Mouse (Mus musculus) G1E (cell line): ENCODE results near the gene Myh6.

Source experiments
- CTCF ChIP-seq: IDR thresholded peaks from 2 replicates; pipeline ENCODE4 v1.5.1; 2012; ENCODE audit warnings: low read depth, low read length, inconsistent platforms, mixed read lengths
- GATA2 ChIP-seq: IDR thresholded peaks from 2 replicates; pipeline ENCODE4 v1.6.1; 2012; ENCODE audit warnings: low read depth, low read length, inconsistent platforms, borderline replicate concordance
- TAL1 ChIP-seq: conservative IDR thresholded peaks from 2 replicates; pipeline ENCODE4 v1.6.1; 2012; ENCODE audit warnings: low read depth, low read length, inconsistent platforms, mixed read lengths

- no peak for TF ChIP-seq CTCF
- TF ChIP-seq TAL1 = no peak
- TF ChIP-seq GATA2 = no peak
These were observed 26.9 kb upstream of the Myh6 start for GRCm38 (mm10) chr14:54993636-54994035.
